Mouse (Mus musculus) heart, postnatal 0 days (tissue): ENCODE measurements around the gene Man2c1.

Experiments
- CTCF ChIP-seq: IDR thresholded peaks from 2 replicates; pipeline ENCODE4 v1.5.1; 2016; ENCODE audit warnings: antibody characterized with exemption, control low read depth, low read depth
- EP300 ChIP-seq: IDR thresholded peaks from 2 replicates; pipeline ENCODE4 v1.6.1; 2016; ENCODE audit warnings: antibody characterized with exemption, low read depth

DNA sequence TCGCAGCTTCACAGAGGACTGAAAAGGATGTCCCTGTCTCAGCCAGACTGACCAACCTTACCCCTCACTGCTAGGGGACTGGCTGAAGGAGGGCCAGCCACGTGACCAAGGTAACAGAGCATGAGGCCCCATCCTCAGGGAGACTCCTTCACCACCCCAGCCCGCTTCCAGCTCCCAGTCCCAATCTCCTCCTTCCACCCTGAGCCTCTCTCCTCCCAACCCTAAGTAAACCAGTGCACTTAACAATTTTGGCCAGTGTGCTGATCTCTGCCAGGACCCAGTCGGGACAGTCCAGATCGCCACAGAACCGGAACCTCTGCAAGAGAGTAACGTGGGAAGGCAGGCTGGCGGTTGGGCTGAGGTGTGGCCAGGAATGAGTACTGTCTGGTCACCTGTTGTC, 26.3 kb downstream of the Man2c1 start:
- no peak for TF ChIP-seq CTCF
- TF ChIP-seq EP300: no peak
